Mouse (Mus musculus) thymus, adult 2 months (tissue): ENCODE measurements around the gene Abhd14a.

Source experiments
- CTCF ChIP-seq: fragments of 200-500 bp; IDR thresholded peaks from 2 replicates; pipeline ENCODE4 v1.5.1; 2012; ENCODE audit warnings: mild to moderate bottlenecking, control low read depth, low read length, moderate library complexity, borderline replicate concordance; ENCODE audit not compliant: control insufficient read depth, poor library complexity, insufficient read depth; ENCODE audit errors: extremely low read depth
- POLR2A ChIP-seq: fragments of 200-500 bp; IDR thresholded peaks from 2 replicates; pipeline ENCODE4 v1.6.1; 2012; ENCODE audit warnings: mild to moderate bottlenecking, low read length, control low read depth, moderate library complexity; ENCODE audit not compliant: control insufficient read depth, poor library complexity, insufficient read depth; ENCODE audit errors: extremely low read depth

DNA sequence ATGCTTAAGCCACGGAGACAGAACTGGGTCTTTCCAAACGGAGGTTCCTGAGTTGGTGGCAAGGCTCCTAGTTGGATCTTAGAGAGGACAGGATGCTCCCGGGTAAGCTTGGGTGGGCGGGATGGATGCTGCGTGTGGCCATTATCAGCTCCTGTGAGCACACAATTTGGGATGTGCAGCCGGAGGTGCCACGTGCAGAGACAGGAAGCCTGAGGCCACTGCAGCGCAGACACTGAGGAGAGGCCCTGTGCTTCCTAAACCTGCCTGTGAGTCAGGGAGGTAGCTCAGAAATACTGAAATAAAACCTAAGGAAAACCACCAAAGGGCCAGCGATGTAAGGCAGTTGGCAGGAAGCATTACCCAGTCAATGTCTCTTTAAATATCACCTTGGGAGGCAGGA is 22.3 kb upstream of the Abhd14a start:
- no peak for TF ChIP-seq CTCF
- no peak for TF ChIP-seq POLR2A
